Mouse (Mus musculus) frontal cortex, postnatal 14 days (tissue): ENCODE results near the gene Reck.
A peak's percentile ranks its signal among the peaks of the same experiment; 100 is the strongest.

Experiments
- DNase-seq, 2 experiments: peaks; one replicate each; pipeline ENCODE4 v3.0.0; 2022; ENCODE audit warnings: low spot score in 2 of 2

Gene Reck

GRCm38 (mm10) chr4:43906443-43906842 lies 31.1 kb downstream of the Reck start:
- peak in 1 of 2 experiments; percentile 52 for DNase-seq

- no peak for DNase-seq
Observed at GRCm38 (mm10) chr4:43918221-43918620, 42.9 kb downstream of the Reck start.

- no peak for DNase-seq
Observed at GRCm38 (mm10) chr4:43920602-43921001, 45.3 kb downstream of the Reck start.

GRCm38 (mm10) chr4:43925125-43925524 lies 49.8 kb downstream of the Reck start:
- DNase-seq: no peak

- peak; percentile 54 to 72 for DNase-seq
Observed at GRCm38 (mm10) chr4:43925779-43926178, 50.4 kb downstream of the Reck start.

GRCm38 (mm10) chr4:43927826-43928225 lies 52.5 kb downstream of the Reck start:
- no peak for DNase-seq

GRCm38 (mm10) chr4:43931877-43932276 lies 56.5 kb downstream of the Reck start:
- DNase-seq: no peak

GRCm38 (mm10) chr4:43936186-43936585 lies 60.9 kb downstream of the Reck start:
- DNase-seq: no peak

GRCm38 (mm10) chr4:43936749-43937674 lies 61.7 kb downstream of the Reck start:
- no peak for DNase-seq

GRCm38 (mm10) chr4:43941315-43941714 lies 66.0 kb downstream of the Reck start:
- DNase-seq: no peak

- no peak for DNase-seq
Observed at GRCm38 (mm10) chr4:43942421-43942820, 67.1 kb downstream of the Reck start.

GRCm38 (mm10) chr4:43947571-43947970 lies 72.2 kb downstream of the Reck start:
- DNase-seq: no peak

GRCm38 (mm10) chr4:43957292-43957845 lies 82.0 kb downstream of the Reck start, which contains the start of gene Glipr2:
Gene Glipr2, plus strand, starts transcription at chr4:43957401.
- peak; percentile 33 to 75 for DNase-seq

GRCm38 (mm10) chr4:43957846-43958461 lies 82.6 kb downstream of the Reck start:
- DNase-seq: peak in 1 of 2 experiments; percentile 21

- DNase-seq: no peak
Observed at GRCm38 (mm10) chr4:43959523-43960179, 84.3 kb downstream of the Reck start.

GRCm38 (mm10) chr4:43960207-43960606 lies 84.9 kb downstream of the Reck start:
- DNase-seq: no peak

GRCm38 (mm10) chr4:43964326-43964833 lies 89.0 kb downstream of the Reck start:
- no peak for DNase-seq

GRCm38 (mm10) chr4:43964951-43965684 lies 89.8 kb downstream of the Reck start:
- DNase-seq: no peak

GRCm38 (mm10) chr4:43965856-43966535 lies 90.7 kb downstream of the Reck start:
- DNase-seq: no peak

GRCm38 (mm10) chr4:43968650-43969049 lies 93.3 kb downstream of the Reck start:
- peak in 1 of 2 experiments; percentile 25 for DNase-seq
